Mouse (Mus musculus) B cell, adult 2 months (primary cell): ENCODE measurements around the gene Gm3012.
"Not testable (repeated sequence)": the region's sequence is repeated elsewhere in the genome, so short reads cannot be mapped to it uniquely, and the experiment has no call there.

Experiments used
- DNase-seq, 2 experiments: peaks; one replicate each; pipeline ENCODE4 v3.0.0; 2022

The Gm3012 gene

DNA sequence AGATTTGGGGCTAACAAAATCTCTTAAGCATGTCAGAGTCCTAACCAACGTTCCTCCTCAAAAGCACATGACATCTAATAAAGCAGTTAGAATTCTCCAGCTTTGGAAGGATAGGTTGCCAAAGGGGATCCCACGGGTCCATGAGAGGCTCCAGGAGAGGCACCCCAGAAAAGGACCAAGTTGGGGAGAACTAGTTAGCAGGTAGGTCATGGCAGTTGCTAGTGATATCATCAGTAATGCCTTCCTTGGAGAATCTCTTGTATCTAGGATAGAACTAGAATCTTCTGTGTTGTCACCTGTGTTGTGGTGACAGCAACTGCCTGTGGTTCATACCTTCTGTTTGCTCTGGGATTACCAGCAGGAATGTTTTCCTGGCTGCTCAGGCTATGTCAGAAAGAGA is at the start of gene Gm3012:
Gene Gm3012, plus strand, starts transcription at position 301 of the 400 bp plus-strand sequence.
- DNase-seq = not testable (repeated sequence)

DNA sequence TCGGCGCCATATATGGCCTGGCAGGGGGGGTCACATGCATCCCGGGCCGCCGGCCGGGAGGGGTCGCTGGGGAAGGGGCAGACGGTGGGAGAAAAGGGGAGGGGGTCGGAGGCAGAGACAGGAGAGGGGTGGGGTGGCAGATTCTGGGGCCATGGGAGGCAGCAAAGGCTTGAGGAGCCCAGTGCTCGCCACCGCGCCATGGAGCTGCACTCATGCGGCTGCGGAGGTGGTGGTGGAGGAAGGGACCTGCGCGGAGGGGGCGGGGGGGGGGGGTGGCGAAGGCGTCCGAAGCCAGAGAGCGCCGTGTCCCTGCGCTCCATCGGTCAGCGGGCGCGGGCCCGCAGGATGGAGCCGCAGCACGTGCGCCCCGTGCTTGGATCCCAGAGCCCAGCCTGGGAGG is 17.4 kb downstream of the Gm3012 start, which contains the start of gene Gm3020:
Gene Gm3020, plus strand, starts transcription at position 301 of the 400 bp plus-strand sequence.
- DNase-seq = not testable (repeated sequence)

DNA sequence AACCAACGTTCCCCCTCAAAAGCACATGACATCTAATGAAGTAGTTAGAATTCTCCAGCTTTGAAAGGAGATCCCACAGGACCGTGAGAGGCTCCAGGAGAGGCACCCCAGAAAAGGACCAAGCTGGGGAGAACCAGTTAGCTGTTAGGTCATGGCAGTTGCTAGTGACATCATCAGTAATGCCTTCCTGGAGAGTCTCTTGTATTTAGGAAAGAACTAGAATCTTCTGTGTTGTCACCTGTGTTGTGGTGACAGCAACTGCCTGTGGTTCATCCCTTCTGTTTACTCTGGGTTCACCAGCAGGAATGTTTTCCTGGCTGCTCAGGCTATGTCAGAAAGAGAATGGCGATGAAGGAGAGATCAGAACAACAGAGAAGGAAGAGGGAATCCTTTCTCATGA is 54.2 kb downstream of the Gm3012 start, which contains the start of gene Gm3043:
Gene Gm3043, plus strand, starts transcription at position 301 of the 400 bp plus-strand sequence.
- not testable (repeated sequence) for DNase-seq
